Mouse (Mus musculus) mesoderm, embryonic 11.5 days (tissue): Measurements from ENCODE around the gene Zfp882.
"Not testable (repeated sequence)": the region's sequence is repeated elsewhere in the genome, so short reads cannot be mapped to it uniquely, and the experiment has no call there.

Source experiments
- DNase-seq: peaks from one replicate; pipeline ENCODE4 v3.0.0-alpha.2; 2012; ENCODE audit warnings: low read depth, low spot score

Gene Zfp882

GRCm38 (mm10) chr8:71952489-71952888, 44.1 kb downstream of the Zfp882 start:
- DNase-seq: no peak

- not testable (repeated sequence) for DNase-seq
Measured at GRCm38 (mm10) chr8:71952961-71953700, 44.7 kb downstream of the Zfp882 start.

GRCm38 (mm10) chr8:71954666-71955065, 46.3 kb downstream of the Zfp882 start:
- DNase-seq: no peak

GRCm38 (mm10) chr8:71960483-71960882, 52.1 kb downstream of the Zfp882 start:
- no peak for DNase-seq

- no peak for DNase-seq
Measured at GRCm38 (mm10) chr8:71961796-71962195, 53.4 kb downstream of the Zfp882 start.

GRCm38 (mm10) chr8:71964051-71964450, 55.6 kb downstream of the Zfp882 start:
- DNase-seq: no peak

GRCm38 (mm10) chr8:71965166-71965565, 56.8 kb downstream of the Zfp882 start:
- DNase-seq: no peak
